Mouse (Mus musculus): ENCODE measurements around the gene Stambpl1. TPM values are rescaled to one million over a fixed set of nuclear protein-coding genes. Genes with fewer than 3 reads are reported as not detected.

The Stambpl1 gene
- 1 to 10 TPM; 4.8 to 6.6 TPM for total RNA-seq (2021)
- long read RNA-seq, experiment 1, partial matches to known transcripts: 0 of 9 reads
- long read RNA-seq, experiment 1, other reads (novel, unspliced or antisense): 7 of 9 reads
- long read RNA-seq, experiment 2, partial matches to known transcripts: 0 of 5 reads
- long read RNA-seq, experiment 2, other reads (novel, unspliced or antisense): 4 of 5 reads

DNA sequence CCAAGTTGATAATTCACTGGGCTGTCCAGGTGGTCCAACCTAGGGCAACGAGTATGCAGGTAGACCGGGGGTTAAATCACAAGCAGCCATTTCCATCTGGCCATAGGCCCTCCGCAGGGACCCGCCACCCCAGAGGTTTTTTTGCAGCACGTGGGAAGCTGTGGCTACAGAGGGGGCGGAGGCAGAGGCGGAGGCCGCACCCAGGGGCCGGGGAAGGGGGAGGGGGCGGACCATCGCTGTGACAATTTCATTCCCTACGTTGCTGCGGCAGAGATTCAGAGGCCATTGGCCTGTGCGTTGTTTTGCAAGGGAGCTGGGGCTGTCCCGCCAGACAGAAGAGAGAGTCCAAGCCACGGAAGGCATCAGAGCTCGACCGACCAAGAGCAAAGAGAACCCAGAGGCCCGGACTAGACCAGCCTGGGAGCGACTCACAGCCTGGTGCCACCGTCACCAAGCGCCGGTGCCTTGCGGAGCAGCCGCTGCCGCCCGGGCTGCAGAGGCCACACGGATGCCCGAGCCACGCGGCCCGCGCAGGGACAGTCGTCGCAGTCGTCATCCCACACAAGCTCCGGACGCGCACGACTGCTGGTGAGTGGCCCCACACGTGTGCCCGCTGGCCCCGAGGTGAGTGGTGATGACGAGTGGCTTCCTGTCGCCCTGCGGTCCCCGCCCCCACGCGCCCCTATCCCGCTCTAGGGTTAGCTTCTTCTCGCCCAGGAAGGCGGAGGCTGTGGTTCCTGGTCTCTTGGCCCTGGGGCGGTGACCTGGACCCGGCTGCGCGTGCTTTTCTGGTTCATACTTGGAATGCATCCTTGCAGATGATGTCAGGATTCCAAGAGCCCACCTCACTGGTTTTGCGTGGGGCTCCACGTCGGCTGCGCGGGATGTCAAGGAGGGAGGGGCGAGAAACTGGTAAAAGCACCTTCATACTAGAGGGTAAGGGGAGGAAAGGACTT is at the start of gene Stambpl1:
TSS of gene Stambpl1 (plus strand) at position 222 of the 956 bp plus-strand sequence.
- DNase-seq: peak; percentile 85

DNA sequence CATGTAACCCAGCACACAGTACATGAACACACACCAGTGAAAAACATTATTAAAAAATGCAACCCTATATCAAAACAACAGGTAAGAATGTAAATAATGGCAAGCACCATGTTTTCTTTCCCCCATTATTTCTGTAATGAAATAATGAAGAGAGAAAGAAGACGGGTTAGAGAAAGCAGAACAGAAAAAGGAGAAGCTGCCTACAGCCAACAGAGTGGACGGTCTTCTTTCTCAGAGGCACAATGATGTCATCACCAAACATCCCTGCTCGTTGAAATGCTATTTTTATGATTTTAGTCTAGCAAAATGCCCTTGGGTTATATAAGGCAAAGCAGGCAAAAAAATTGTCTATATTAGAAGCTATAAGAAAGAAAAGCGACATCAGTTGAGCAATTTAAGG is 43.6 kb upstream of the Stambpl1 start:
- DNase-seq: no peak

DNA sequence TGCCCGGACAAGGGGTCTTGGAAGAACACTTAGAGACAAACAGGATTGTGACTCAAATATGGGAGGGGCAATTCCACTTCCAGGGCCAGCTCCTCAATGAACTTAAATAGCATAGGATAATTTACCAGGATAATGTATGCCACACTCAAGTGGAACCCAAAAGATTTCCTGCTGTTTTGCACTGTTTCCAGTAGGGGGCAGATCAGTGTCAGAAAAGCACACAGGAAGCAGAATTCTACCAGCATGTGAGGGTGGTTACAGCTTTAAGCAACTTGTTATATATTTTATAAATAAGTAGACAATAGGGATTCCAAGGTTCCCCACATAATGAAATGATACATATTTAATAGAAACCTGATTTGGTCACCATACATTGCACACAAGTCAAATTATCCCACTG is 40.1 kb upstream of the Stambpl1 start:
- no peak for DNase-seq

DNA sequence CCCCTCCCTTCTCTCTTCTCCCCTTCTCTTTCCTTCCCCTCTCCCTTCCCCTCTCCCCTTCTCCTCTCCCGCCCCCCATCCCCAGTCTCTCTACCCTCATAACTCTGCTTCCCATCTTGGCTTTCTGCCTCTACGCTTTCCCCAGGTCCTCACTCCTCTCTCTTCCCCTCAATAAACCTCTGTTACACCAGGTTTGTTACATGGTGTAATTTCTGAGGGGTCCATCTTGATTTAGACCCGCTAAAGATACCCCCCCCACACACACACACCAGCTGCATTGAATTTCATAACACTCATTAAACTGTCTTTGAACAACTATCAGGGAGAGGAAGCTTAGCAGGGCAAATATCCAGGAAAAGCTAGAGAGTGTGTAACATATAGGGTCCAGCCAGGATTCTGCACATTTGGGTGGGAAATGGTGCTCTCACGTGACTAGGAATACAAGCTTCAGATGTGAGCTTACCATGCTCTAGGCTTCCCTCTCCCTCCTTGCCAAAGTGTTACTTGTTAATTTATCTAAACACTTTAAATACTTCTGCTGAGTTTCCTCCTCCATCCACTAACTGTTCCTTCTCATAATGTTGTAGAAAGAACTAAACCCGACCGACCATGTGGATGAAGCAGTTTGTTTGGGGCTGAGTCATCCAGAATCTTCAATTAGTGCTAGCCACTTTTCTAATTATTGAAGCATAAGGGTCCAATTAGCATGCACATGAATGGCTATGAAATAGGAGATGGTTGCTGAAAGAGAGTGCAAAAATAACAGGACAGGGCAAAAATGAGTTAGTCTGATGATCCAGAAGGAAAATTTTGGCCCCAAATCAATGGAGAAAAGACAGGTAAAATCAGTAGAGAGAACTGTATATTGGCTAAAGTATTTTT is 38.5 kb upstream of the Stambpl1 start:
- no peak for DNase-seq

DNA sequence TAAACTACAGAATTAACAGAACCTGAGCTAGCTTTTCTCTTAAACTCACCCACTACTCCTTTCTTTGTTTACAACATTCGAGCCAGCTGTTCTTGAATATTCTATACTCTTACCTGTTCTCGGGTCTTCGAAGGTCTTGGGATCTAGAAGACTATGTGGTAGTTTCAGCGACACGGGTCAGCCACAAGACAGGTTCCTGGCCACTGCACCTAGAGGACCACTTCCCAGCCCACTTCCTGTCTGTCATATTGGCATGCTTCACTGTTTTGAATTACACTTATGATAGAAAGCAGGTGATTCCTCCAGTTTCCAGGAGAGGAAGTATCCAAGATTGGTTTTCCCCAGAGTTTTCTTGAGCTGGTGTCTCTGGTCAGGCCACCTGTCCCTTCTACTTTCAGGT is 29.3 kb upstream of the Stambpl1 start:
- DNase-seq: no peak

DNA sequence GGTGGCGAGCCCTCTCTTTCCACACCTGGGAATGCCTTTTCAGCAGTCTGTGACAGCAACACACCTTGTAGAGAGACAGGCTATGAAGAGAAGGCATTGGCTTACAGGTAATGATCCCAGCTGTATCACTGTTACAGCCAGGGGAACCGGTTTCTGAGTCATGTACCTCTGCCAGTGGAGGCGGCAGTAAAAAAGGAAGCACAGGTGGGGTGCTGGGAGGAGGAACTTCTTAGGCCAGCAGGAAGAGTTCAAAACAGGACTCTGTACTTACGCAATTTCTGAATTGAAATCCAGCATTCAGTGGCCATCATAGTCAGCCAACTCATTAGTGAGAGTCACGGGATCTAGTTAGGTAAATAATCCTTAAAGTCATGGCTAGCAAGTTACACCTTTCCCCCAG is 26.1 kb upstream of the Stambpl1 start, which contains the start of gene Ankrd22:
TSS of gene Ankrd22 (minus strand) at position 163 of the 400 bp plus-strand sequence.
- no peak for DNase-seq

DNA sequence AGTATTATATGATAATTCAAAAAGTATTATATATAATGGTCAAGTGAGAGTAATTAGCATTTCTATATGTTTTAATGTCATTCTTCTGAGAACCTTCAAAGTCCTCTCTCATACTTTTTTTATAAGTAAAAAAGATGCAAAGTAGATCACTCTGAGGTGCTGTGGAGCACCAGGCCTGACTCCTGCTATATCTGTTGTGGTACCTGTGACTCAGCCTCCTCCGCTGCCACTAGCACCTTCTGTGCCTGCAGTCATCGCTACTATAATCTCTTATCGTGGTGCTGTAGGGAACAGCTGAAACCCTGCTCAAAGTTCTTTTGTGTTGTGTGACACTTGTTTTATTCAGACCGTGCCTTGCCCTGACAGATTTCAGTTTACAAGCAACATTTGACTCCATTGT is 25.6 kb upstream of the Stambpl1 start:
- no peak for DNase-seq

DNA sequence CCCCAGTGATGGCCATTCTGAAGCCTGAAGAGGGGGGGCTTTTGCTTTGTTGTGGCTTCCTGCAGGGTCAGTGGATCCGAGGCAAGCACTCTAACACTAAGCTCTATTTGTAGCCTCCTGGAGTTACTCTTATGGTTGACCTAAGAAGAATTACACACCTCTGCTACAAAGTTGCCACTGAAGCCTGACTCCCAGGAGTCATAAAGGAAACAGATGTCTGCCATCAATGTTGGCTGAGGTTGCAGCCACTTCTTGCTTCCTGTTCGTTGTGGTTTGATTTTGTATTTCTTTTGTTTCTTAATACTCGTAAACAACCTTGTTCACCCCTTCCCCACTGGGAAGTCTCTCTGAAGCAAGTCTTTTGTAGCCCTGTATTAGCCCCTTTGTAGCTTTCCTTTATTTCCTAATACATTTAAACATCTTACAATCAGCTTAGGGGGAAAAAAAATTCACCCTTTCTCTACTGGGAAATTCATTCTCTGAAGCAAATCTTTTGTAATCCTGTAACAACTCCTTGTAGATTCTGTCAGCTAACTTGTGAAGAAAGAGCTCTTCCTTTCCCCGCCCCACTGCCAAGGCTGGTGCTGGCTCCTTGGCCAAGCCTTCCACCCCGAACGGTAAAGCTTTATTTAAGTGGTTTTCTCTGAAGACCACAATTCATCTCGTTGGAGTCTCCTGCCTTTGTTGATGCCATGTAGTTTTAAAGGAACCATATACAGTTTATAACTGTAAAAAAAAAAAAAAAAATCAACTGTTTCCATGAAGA is 23.9 kb upstream of the Stambpl1 start:
- no peak for DNase-seq

DNA sequence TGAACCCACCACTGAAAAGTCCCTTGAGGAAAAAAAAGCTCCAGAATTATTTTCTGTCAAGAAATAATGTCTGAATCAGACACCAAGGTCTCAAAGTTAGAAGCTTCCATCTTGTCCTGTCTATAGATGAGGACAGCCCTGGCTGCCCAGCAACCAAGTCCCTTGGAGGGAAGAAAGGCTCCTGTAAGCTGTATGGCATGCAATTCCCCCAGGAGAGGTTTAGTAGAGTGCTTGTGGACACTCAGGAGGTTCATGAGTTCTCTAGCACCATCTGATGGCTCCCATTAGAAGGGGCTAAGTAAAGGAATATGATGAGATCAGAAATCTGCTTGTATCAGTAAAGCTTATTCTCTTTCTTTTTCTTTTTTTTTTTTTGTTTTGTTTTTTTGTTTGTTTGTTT is 22.9 kb upstream of the Stambpl1 start:
- no peak for DNase-seq

DNA sequence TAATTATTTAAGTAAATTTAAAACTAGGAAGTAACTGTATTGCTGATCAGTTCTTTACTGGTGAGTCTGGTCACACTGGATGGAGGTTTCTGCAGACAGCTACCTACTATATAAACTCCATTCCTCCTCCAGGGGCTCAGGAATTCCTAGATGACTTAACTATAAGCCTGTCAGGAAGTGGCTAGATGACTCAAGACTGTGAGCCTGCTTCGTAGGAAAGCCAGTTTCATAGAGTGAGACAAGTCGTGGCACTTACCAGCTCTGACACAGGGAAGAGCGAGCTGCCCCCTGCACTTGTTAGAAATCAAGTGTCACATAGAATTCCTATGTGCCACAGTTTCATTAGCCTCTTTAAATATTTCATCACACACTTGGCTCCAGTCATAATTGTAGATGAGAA is 20.9 kb upstream of the Stambpl1 start:
- DNase-seq: no peak

DNA sequence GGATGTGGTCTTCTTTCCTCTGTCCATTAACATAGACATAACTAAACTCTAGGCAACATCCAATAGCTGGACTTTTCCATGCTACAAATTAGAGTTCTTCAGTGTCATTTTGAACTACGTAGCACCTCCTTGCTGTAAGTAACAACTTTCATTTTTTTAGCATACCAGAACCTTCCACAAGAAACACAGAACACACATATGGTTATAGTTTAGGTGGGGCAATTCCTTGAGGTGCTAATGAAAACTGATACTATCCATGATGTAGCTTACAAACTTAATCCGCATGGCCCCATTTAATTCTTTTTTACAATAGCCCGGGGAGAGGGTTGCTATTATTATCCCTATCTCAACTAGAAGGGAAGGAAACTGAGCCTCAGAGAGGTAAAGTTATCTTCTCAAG is 18.0 kb upstream of the Stambpl1 start:
- DNase-seq: no peak

DNA sequence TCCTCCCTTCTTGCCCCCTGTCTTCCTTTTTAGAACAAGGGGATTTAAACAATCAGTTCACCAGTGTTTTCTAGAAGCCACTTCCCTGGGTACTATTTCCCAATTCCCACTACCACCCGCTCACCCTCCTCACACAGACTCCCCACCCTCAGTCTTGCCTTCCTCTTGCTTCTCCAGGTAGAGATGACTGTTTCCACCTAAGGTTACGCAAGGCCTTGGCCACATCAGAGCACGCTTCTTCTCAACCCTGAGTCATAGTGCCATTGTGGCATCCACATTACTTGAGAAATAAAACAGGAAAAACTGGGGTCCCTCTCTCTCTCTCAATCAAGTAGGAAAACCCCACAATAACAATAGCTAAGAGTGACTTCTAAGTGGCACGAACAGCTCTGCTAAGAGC is 12.9 kb upstream of the Stambpl1 start:
- no peak for DNase-seq

DNA sequence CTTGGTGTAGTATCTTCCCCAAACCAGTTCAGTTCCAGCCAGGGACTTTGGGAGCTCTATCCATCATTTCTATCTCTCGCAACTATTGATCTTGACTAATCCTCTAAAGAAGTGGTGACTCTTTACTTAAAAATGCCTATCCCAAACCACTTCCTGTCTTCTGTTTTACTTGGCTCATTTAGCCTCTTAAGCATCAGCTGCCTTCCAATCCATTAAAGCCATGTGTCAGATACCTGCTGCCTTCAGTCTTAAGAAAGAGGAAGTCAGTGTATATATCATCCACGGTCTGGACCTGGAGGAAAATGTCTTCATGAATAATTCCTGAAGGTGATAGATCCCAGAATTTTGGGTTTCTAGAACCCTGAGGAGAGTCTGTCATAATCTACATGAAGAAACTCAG is 11.7 kb upstream of the Stambpl1 start:
- DNase-seq: no peak

DNA sequence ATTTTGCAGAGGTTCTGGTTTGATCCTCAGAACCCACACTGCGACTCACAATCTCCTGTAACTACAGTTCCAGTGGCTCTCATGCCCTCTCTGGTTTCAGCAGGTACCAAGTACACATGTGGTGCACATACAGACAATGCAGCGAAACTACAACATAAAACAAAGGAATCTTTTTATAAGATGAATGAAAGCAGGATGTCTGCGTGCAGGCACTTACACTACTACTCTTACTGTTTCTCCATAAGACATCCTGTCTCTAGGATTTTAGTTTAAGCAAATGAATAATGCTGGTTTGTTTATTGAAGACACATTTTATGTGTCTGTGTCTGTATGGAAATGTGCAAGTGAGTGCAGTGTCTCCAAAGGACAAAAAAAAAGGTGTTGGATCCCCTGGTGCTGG is 10.8 kb upstream of the Stambpl1 start:
- DNase-seq: no peak

DNA sequence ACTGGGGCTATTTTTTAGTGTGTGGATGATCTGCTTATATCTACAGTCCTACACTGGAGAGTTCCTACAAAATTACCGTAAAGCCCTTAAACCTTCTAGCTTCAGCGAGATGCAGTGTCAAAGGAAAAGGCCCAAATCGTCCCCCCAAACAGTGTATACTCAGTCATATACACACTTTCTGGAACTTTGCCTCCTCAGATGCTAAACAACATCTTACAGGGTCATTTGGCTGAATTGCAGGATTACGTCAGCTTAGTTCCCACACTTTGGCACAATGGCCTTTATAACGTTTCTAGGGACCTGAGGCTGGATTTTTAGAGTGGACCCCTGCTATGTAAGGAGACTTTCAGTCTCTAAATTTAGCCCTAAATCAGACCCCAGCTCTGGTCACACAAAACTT is 9.5 kb upstream of the Stambpl1 start:
- no peak for DNase-seq

DNA sequence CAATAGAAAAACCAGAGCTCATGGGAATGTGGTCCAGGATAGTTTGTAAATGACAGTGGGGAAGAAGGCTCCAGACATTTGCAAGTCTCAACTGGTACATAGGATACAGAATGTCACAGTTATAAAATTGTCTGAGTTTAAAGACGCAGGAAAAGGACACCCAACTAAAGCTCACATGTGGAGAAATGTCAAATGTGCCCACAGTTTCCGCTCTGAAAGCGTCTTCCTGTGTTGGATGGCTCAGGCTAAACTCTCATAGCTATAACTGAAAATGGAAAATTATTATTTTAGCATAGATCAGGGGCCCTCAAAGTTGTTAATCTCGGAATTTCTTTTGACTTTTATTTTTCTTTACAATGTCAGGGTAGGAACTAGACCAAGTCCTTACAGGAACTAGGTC is 5.2 kb upstream of the Stambpl1 start:
- DNase-seq: no peak

DNA sequence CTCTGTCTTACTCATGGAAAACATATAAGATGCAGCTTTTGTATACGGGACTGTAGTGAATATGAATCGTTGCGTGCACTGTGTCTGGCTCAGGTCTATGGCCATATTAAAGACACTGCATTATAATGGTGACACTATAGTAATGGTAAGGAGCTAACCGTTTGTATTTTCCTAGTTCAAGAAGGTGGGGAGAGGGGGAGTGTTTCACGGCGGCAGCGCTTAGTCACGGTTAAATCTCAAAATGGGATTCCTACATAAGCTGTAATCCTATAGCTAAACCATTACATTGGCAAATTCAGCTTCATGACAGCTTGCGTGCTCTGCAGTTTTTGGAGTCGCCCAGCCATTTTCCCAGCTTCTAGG is 403 bp upstream of the Stambpl1 start:
- DNase-seq: no peak

DNA sequence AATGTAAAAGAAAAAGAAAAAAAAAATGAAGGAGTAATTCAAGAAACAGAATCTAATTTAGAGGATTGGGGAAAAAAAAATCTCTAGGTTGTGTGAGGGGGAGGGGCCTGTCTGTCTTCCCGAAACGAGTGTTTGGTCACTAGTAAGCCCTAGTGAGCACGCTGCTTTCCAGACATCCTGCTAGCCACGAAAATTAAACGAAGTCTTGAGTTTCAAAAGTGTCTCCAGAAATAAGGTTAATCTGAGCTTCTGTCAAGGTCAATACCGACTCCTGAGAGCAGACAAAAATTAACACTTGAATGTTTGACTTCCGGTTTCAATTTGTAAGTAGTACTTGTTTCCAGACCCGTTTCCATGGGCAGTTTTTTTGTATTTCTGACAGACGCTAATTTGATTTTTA is 1.1 kb downstream of the Stambpl1 start:
- peak; percentile 51 for DNase-seq

DNA sequence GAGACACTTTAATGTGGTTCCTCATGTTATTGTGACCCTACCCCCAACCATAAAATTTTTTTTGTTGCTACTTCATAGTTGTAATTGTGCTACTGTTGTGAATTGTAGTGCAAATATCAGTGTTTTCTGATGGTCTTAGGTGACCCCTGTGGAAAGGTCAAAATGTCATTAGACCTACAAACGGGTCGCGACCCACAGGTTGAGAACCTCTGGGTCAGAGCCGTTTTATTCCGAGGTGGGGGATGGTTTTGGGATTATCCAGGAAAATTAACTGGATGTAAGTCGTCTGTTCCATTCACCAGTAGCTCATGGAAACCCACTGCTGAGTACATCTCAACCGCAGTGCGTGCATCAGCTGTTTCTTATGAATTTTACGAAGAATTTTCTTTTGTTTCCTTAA is 1.7 kb downstream of the Stambpl1 start:
- no peak for DNase-seq

DNA sequence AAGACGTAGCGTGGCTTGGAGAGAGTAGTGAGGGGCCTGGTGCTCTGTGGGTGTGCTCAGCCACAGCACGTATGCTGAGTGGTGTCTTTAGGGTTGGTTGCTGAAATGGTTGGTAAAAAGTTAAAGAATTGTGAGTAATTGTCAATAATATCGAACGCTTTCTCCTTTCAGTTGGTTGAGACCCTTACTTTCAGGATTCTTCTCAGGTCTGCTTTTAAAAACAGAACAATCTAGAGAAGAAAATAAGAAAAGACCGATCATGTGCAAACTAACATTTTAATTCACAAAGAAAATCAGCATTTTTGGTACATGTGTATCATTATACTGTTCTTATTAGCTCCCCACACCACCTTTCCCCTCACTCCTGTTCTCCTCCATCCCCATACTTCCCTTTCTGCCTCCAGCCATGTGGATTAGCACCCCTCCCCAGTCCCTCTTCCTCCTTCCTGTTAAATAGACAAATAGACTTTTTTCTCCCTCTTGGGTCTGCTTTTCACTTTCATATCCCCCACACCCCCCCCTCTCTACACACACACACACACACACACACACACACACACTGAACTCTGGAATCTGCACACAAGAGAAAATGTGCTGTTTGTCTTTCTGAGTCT is 2.2 kb downstream of the Stambpl1 start:
- no peak for DNase-seq

DNA sequence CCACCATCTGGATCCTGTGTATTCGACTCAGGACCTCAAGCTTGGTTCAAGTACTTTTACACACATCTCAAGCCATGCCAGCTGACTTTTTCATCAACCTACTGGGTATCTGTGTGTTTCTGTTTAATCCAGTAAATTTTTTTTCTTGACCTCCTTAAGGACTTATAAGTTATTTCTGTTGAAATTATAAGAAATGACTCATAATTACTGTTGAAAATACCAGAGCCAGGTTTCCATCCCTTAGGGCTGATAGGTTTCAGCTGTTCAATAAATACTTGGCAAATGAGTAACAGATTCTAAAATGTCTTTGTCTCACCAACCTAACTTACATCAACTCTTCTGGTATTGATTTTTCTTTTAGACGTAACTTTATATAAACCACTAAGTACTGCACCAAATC is 3.0 kb downstream of the Stambpl1 start:
- no peak for DNase-seq

DNA sequence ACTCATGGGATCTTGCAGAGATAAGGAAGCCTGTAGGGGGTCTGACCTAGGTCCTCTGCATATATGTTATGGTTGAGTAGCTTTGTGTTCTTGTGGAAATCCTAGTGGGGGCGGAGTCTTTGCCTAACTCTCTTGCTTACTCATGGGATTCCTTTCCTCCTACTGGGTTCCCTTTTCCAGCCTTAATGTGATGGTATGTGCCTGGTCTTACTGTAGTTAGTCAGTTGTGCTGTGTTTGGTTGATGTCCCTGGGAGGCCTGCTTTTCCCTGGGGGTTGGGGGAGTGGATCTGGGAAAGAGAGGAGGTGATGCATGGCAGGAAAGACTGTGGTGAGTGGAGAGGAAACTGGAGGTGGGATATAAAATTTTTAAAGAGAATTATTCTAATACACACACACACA is 6.0 kb downstream of the Stambpl1 start:
- no peak for DNase-seq
